Mouse (Mus musculus): ENCODE results near the gene Gm20521. TPM values are rescaled to one million over a fixed set of nuclear protein-coding genes. Genes with fewer than 3 reads are reported as not detected.

Gm20521 gene
- polyA plus RNA-seq (2012; rRNA removed): 0.15 and 0.50 TPM in 2 replicates

DNA sequence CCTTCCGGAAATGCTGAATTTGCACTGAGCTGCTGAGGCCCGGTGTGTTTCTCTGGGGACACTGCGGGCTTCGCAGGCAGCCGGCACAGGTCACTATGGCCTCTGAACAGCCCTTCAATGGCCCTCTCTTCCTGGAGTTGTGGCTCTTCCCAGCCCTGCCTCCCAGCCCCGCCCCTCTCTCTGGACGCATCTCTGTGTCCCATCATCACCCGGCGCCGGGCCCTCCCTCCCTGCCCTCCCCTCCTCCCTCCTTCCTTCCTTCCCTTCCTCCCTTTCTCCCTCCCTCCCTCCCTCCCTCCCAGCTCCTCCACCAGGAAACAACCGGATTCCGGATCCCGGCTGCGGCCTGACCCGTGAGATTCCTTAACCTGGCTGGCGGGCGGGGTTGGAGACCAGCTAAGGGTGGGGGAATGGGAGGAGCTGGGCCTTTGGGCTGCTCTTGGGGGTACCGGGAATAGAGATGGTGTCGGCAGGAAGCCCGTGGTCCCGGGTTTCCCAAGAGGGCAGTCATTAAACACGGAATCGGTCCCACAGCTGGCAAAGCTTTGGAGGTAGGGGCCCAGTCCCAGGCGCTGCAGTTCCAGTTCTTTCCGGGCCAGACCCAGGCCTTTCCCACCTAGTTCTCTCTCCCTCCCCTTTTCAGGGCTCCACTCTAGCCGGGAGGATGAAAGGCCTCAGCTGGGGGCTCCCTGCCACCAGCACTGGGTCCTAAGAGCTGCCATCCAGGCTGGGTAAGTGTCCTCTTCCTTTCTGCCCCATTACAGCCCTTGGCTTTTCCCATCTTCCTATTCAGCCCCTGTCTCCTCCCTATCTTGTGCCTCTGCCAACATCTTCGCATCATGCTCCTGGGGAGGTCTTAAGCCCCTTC lies at the start of gene Gm20521, which contains the start of gene Bcl2l2:
Gene Gm20521, plus strand, starts transcription at position 288 of the 868 bp plus-strand sequence.
Gene Bcl2l2, plus strand, starts transcription at position 224 of the 868 bp plus-strand sequence.
- Histone ChIP-seq H3K4me3 (ENCODE audit: insufficient read depth, low read length) (peak within 1 kb of the TSS; percentile 94), H3K27ac (ENCODE audit: insufficient read depth, low read length) (peak within 1 kb of the TSS; percentile 60), H3K4me1 (ENCODE audit: control insufficient read depth, insufficient read depth, low read length) (peaks cover 8% of the 10 kb centered on the region)
- TF ChIP-seq POLR2A (IDR thresholded peaks at IDR 0.05; ENCODE audit: extremely low read depth, insufficient read depth, low read length) (peak; percentile 80; the same call in 1 of the 2 replicates), CTCF (IDR thresholded peaks at IDR 0.05; ENCODE audit: extremely low read depth, insufficient read depth, low read length) (no peak)

DNA sequence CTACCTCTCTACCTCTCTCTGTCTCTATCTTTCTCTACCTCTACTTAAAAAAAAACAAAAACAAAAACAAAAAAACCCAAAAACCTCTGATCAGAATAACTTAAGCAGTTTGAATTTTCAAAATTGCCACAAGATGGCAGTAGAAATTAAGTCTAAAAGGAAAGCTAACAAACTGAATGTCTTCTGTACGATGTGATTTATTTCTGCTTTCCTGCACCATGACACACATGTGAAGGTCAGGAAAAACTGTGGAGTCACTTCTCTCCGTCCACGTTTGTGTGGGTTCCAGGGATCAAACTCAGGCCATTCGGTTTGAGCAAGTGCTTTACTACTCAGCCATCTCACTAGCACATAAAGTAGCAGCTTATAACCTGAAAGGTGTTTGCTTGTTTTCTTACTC lies 39.8 kb upstream of the Gm20521 start:
- Histone ChIP-seq H3K4me1 (ENCODE audit: control insufficient read depth, insufficient read depth, low read length) (peaks cover 1% of the 10 kb centered on the region; the same call in 1 of the 2 replicates), H3K27ac (ENCODE audit: insufficient read depth, low read length) (no peak overlapping the region), H3K4me3 (ENCODE audit: insufficient read depth, low read length) (no peak overlapping the region)
- TF ChIP-seq POLR2A (IDR thresholded peaks at IDR 0.05; ENCODE audit: extremely low read depth, insufficient read depth, low read length): no peak
- TF ChIP-seq CTCF (IDR thresholded peaks at IDR 0.05; ENCODE audit: extremely low read depth, insufficient read depth, low read length): 0 out of 2 replicates have a peak, but pooled peaks have one; percentile 12

DNA sequence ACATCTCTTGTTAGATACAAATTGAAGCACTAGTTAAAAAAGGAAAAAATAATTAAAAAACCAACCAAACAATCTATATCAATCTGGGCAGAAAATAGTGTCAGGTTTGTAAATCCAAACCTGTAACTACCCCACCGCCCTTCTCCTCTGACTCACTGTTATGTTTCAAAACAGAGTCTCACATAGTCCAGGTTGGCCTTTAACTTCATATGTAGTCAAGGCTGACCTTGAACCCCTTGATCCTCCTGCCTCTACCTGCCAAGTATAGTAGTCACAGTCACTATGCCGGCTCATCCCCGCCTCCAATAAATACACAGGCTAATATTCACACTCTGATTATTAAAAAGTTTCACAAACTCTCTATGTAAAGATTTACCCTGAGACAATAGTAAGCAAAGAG lies 27.5 kb upstream of the Gm20521 start:
- no peak overlapping the region for H3K4me3 ChIP-seq (ENCODE audit: insufficient read depth, low read length)

DNA sequence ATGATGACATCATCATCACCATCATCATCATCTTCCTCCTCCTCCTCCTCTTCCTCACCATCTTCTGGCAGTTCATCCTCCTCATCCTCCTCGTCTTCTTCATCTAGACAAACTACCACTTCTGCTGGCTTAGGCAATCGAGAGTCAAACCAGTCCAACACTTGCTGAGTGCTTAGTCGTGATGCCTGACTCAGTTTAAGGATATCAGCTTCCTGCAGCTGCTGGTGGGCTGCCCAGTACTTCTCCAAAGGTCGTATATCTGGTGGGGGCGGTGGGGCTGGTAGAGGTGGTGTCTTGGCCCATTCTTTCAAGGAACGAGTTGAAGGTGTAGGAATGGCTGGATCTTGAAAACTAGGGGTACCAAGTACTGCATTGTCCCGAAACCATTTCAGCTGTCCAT lies 26.5 kb upstream of the Gm20521 start:
- Histone ChIP-seq H3K27ac (ENCODE audit: insufficient read depth, low read length) (no peak overlapping the region), H3K4me3 (ENCODE audit: insufficient read depth, low read length) (no peak overlapping the region), H3K4me1 (ENCODE audit: control insufficient read depth, insufficient read depth, low read length) (peaks cover 2% of the 10 kb centered on the region; the same call in 1 of the 2 replicates)
- no peak for TF ChIP-seq CTCF (IDR thresholded peaks at IDR 0.05; ENCODE audit: extremely low read depth, insufficient read depth, low read length)
- no peak for TF ChIP-seq POLR2A (IDR thresholded peaks at IDR 0.05; ENCODE audit: extremely low read depth, insufficient read depth, low read length)

More for the DNA sequence above, 27.5 kb upstream of the Gm20521 start:
- TF ChIP-seq POLR2A (IDR thresholded peaks at IDR 0.05; ENCODE audit: extremely low read depth, insufficient read depth, low read length) (no peak), CTCF (IDR thresholded peaks at IDR 0.05; ENCODE audit: extremely low read depth, insufficient read depth, low read length) (no peak)
- no peak overlapping the region for H3K27ac ChIP-seq (ENCODE audit: insufficient read depth, low read length)
- peaks cover 2% of the 10 kb centered on the region; the same call in 1 of the 2 replicates for H3K4me1 ChIP-seq (ENCODE audit: control insufficient read depth, insufficient read depth, low read length)

DNA sequence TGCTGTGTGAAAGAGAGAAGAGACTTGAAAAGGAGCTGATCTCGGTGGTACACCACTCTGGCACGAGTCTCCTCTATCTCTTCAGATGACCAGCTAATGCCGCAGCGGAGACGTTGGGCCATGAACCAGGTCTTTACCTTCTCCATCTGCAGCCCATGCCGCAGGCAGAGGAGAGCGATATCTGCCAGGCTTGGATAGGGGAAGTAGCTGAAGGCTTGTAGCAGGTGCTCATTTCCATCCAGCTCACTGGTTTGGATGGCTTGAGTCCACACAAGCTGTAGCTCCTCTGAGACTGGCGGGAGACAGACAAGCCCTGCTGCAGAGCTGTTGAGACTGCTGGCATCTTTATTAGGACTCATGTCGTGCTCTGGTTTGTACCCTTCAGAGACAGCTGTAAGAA lies 25.4 kb upstream of the Gm20521 start:
- H3K4me3 ChIP-seq (ENCODE audit: insufficient read depth, low read length): no peak overlapping the region
- H3K4me1 ChIP-seq (ENCODE audit: control insufficient read depth, insufficient read depth, low read length): peaks cover 2% of the 10 kb centered on the region; the same call in 1 of the 2 replicates
- TF ChIP-seq CTCF (IDR thresholded peaks at IDR 0.05; ENCODE audit: extremely low read depth, insufficient read depth, low read length) (no peak), POLR2A (IDR thresholded peaks at IDR 0.05; ENCODE audit: extremely low read depth, insufficient read depth, low read length) (no peak)
- H3K27ac ChIP-seq (ENCODE audit: insufficient read depth, low read length): no peak overlapping the region

DNA sequence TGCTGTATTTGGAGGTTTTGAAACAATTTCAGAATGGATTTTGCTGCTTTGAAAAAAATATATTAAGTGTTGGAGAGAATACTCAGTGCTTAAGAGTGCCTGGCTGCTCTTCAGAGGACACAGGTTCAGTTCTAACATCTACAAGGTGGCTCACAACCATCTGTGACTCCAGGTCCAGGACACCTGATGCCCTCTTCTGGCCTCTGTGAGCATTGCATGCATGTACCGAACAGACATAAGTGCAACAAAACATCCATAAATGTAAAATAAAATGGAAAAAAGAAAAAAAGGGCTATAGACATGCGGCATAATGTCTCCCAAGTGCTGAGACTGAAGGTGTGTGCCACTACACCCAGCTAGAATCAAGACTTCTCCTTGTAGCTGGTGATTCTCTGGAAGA lies 22.7 kb upstream of the Gm20521 start:
- H3K4me1 ChIP-seq (ENCODE audit: control insufficient read depth, insufficient read depth, low read length): peaks cover 2% of the 10 kb centered on the region; the same call in 1 of the 2 replicates
- no peak overlapping the region for H3K4me3 ChIP-seq (ENCODE audit: insufficient read depth, low read length)
- no peak overlapping the region for H3K27ac ChIP-seq (ENCODE audit: insufficient read depth, low read length)
- peak; percentile 68 for TF ChIP-seq CTCF (IDR thresholded peaks at IDR 0.05; ENCODE audit: extremely low read depth, insufficient read depth, low read length)
- TF ChIP-seq POLR2A (IDR thresholded peaks at IDR 0.05; ENCODE audit: extremely low read depth, insufficient read depth, low read length): no peak

DNA sequence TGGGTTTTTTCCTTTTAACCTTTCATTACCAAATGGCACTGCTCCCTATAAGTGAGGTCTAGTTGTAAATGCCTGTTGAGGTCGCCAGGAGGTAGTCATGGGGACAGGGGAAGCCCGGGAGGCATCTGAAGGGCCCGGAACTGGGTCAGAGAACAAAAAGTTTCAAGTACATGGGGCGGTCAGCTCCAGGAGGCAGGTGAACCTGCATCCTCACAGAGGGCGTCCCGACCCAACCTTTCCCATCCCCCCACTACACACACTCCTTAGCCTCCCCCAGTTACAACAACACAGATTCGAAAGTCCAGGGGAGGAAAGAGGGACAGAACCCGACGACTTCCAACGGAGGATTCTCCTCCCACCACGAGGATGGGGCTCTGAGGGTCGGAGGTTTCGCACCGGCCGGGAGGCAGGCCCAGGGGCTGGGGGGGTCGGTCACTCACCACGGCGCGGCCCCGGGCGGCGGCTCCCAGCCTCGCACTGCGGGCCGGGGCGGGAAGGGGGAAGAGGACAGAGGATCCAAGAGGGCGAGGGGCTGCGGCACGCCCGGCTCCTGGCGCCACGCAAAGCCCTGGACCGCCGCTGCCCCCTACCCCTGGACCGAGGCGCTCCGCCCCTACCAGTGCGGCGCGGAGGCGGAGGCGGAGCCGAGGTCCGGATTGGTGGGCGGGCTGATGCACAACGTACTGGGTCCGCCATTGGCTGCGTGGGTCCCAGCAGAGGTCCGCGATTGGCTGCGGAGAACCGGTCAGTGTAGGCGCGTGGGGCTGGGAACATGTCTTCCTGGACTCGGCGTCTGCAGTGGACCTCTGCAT lies 19.5 kb upstream of the Gm20521 start:
- H3K4me3 ChIP-seq (ENCODE audit: insufficient read depth, low read length): peak overlapping the region; percentile 85
- peak overlapping the region; percentile 66; the same call in 1 of the 2 replicates for H3K27ac ChIP-seq (ENCODE audit: insufficient read depth, low read length)
- TF ChIP-seq POLR2A (IDR thresholded peaks at IDR 0.05; ENCODE audit: extremely low read depth, insufficient read depth, low read length) (peak; percentile 84; the same call in 1 of the 2 replicates), CTCF (IDR thresholded peaks at IDR 0.05; ENCODE audit: extremely low read depth, insufficient read depth, low read length) (no peak)
- H3K4me1 ChIP-seq (ENCODE audit: control insufficient read depth, insufficient read depth, low read length): no peaks in the 10 kb centered on the region

DNA sequence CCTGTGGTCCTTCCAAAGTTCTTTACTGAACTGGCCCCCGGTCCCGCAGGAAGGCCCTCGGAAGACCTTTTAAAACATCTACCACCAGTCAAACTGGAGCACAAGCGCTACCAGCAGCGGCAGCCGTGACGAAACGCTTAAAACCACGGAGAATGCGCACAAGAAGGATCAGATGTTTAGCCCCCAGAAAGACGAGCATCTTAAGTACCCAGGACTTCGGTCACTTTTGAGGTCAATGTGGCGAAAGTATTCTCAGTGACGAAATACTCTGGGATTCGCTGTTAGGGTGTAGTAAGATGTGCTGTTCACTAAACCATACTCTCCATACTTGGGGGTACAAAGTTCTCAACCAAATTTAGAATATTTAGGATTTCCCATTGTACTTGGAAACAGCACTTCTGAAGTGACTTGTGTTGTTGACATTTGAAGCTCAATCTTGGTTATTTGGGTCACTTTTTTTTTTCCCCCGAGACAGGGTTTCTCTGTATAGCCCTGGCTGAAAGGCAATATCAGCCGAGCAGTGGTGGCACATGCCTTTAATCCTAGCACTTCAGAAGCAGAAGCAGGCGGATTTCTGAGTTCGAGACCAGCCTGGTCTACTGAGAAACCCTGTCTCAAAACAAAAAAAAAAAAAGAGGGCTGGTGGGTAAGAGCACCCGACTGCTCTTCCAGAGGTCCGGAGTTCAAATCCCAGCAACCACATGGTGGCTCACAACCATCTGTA lies 18.8 kb upstream of the Gm20521 start:
- Histone ChIP-seq H3K27ac (ENCODE audit: insufficient read depth, low read length) (peak overlapping the region; percentile 66; the same call in 1 of the 2 replicates), H3K4me1 (ENCODE audit: control insufficient read depth, insufficient read depth, low read length) (no peaks in the 10 kb centered on the region), H3K4me3 (ENCODE audit: insufficient read depth, low read length) (peak overlapping the region; percentile 85)
- TF ChIP-seq POLR2A (IDR thresholded peaks at IDR 0.05; ENCODE audit: extremely low read depth, insufficient read depth, low read length) (no peak; the same call in 1 of the 2 replicates), CTCF (IDR thresholded peaks at IDR 0.05; ENCODE audit: extremely low read depth, insufficient read depth, low read length) (no peak)
